Mouse (Mus musculus) lung, postnatal 0 days (tissue): Measurements from ENCODE around the gene Mdga1. TPM values are rescaled to one million over a fixed set of nuclear protein-coding genes. Genes with fewer than 3 reads are reported as not detected.
A peak's percentile ranks its signal among the peaks of the same experiment; 100 is the strongest.

Experiments used
- ATAC-seq: fragments of 200-750 bp; cut with Nextera tagmentation; 2 replicates; pipeline ENCODE4 v1.8.0; 2017; ENCODE audit warnings: moderate library complexity
- DNase-seq: peaks from one replicate; pipeline ENCODE4 v3.0.0-alpha.2; 2016; ENCODE audit warnings: low spot score
- H3K27ac ChIP-seq: fragments of 300-500 bp; sonication (generic); 2 replicates; pipeline ENCODE4 v1.5.1; 2014; ENCODE audit warnings: antibody characterized with exemption, mild to moderate bottlenecking, low read length, mixed read lengths
- H3K27me3 ChIP-seq: fragments of 300-500 bp; sonication (generic); replicated peaks from 2 replicates; pipeline ENCODE4 v1.6.1; 2014; ENCODE audit warnings: low read length, mixed read lengths; ENCODE audit not compliant: insufficient read depth
- H3K36me3 ChIP-seq: fragments of 300-500 bp; sonication (generic); 2 replicates; pipeline ENCODE4 v1.6.1; 2014; ENCODE audit warnings: low read length, mixed read lengths; ENCODE audit not compliant: insufficient read depth
- H3K4me1 ChIP-seq: fragments of 300-500 bp; sonication (generic); 2 replicates; pipeline ENCODE4 v1.6.1; 2014; ENCODE audit warnings: antibody characterized with exemption, low read depth, low read length, mixed read lengths; ENCODE audit not compliant: insufficient read depth
- H3K4me2 ChIP-seq: fragments of 300-500 bp; sonication (generic); replicated peaks from 2 replicates; pipeline ENCODE4 v1.6.1; 2014; ENCODE audit warnings: low read depth, mild to moderate bottlenecking, low read length, moderate library complexity, mixed read lengths
- H3K4me3 ChIP-seq: fragments of 300-500 bp; sonication (generic); 2 replicates; pipeline ENCODE4 v1.5.1; 2014; ENCODE audit warnings: low read depth, low read length
- H3K9ac ChIP-seq: fragments of 300-500 bp; sonication (generic); replicated peaks from 2 replicates; pipeline ENCODE4 v1.6.1; 2014; ENCODE audit warnings: low read depth, mild to moderate bottlenecking
- H3K9me3 ChIP-seq: fragments of 300-500 bp; sonication (generic); 2 replicates; pipeline ENCODE4 v1.6.1; 2016; ENCODE audit warnings: low read length, mixed read lengths
- CTCF ChIP-seq: IDR thresholded peaks from 2 replicates; pipeline ENCODE4 v1.5.1; 2016; ENCODE audit warnings: antibody characterized with exemption, mild to moderate bottlenecking
- EP300 ChIP-seq: IDR thresholded peaks from 2 replicates; pipeline ENCODE4 v1.6.1; 2016; ENCODE audit warnings: antibody characterized with exemption, mild to moderate bottlenecking, control low read depth
- WGBS: fragments of 180-500 bp; shearing (Covaris S2); extraction: QIAGEN DNeasy Blood & Tissue Kit; methylation state at CpG from one replicate; pipeline ENCODE4 v1.1.7; 2014; 5-methylcytosine and 5-hydroxymethylcytosine counted together
- polyA plus RNA-seq: library from polyadenylated mRNA; unstranded; fragments of >200 nt; fragmentation: Nextera tagmentation; extraction: Ambion mirVana; gene quantifications from 2 replicates; pipeline ENCODE4 v1.2.1, GENCODE M21; 2015

Mdga1 gene
- polyA plus RNA-seq, 1 experiment from 2014 or later = 3.2 TPM

DNA sequence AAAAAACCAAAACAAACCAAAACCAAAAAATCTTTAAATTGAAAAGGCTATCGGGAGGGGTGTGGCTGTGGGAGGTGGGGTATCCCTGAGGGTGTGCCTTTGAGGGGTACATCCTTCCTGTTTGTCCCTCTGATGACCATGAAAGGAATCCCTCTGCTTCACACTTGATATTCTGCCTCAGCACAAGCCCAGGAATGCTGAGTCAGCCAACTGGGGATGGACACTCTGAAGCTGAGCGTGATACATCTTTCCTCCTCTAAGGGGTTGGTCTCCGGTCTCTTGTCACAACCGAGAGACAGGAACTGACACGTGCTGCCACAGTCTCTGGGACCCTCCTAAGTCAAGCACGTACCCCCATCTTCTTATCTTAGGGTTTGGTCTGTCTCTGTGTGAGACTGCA is 37.1 kb downstream of the Mdga1 start:
- Histone ChIP-seq H3K4me3 (no peak overlapping the region), H3K4me2 (no peak overlapping the region), H3K9me3 (no peaks in the 10 kb centered on the region), H3K4me1 (no peaks in the 10 kb centered on the region), H3K36me3 (no peaks in the 10 kb centered on the region), H3K27me3 (no peaks in the 10 kb centered on the region), H3K9ac (no peak overlapping the region), H3K27ac (no peak overlapping the region)
- ATAC-seq (no peak), DNase-seq (no peak)
- no peak for TF ChIP-seq EP300
- TF ChIP-seq CTCF = no peak
- 82% methylated on average over 6 of the region's 6 CpGs for WGBS

DNA sequence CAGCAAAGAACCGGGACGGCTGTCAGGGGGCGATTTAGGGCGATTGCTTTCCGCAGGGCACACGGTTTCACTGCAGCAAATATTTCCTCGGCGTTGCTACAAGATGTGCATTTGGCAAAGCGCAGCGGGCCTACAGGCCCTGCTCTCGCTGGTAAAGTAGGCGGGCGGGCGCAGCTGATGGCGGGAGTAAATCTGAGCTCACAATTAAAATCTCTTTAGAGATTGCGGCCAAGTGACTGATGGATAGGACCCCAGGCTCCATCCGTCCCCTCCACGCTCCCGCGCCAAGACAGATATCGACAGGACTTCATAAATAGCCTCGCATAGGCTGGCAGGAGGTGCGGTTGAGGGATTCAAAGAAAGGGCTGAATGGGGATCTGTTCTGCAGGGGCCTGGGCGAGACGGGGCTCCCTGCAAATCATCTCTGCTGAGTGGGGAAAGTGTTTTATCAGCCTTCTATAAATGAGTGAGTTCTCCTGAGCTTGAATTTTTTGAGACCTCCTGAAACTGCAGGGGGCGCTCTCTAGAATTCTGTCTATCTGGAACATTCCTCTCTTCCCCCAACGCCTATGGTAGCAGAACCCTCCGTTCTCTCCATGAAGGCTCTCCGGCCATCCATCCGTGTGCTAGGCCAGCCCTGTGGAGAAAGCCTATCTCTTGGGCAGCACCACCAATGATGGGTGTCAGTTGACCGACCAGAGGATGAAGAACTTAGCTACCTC is 38.5 kb downstream of the Mdga1 start:
- TF ChIP-seq EP300 (no peak), CTCF (no peak)

DNA sequence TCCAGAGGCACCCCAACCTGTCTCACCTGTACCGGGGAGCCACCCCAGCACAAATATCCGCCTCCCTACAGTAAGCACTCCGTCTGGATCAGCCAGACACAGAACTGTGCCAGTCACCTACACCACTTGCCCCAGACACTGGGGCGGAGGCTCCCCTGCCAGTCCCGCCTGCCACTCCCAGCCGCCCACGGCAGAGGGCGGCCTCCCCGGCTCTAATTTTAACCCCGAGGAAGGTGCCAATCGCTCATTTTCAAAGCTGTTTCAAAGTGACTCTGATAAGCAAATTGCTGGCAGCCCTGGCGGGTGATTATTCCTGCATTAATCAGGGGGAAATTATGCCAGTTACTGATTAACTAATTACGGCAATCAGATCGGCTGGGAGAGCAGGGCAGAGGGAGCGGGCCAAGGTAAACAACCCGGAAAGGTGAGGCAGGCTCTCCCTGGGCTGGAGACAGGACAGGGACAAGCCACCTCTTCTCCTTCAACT is 41.1 kb downstream of the Mdga1 start:
- no peaks in the 10 kb centered on the region for H3K27me3 ChIP-seq
- H3K36me3 ChIP-seq = no peaks in the 10 kb centered on the region
- ATAC-seq (peak; percentile 55; the same call in 1 of the 2 replicates), DNase-seq (peak; percentile 34)
- no peaks in the 10 kb centered on the region for H3K9me3 ChIP-seq
- H3K4me3 ChIP-seq = no peak overlapping the region
- H3K27ac ChIP-seq = no peak overlapping the region
- no peaks in the 10 kb centered on the region for H3K4me1 ChIP-seq
- no peak for TF ChIP-seq EP300
- TF ChIP-seq CTCF = peak; percentile 47
- H3K9ac ChIP-seq = no peak overlapping the region
- WGBS = 16% methylated on average over 16 of the region's 16 CpGs
- H3K4me2 ChIP-seq = peak overlapping the region; percentile 37

More for the DNA sequence above, 38.5 kb downstream of the Mdga1 start:
- Histone ChIP-seq H3K27ac (no peak overlapping the region), H3K27me3 (no peaks in the 10 kb centered on the region), H3K4me2 (no peak overlapping the region), H3K4me1 (no peaks in the 10 kb centered on the region), H3K9ac (no peak overlapping the region), H3K4me3 (no peak overlapping the region), H3K36me3 (no peaks in the 10 kb centered on the region), H3K9me3 (no peaks in the 10 kb centered on the region)
- DNase-seq (no peak), ATAC-seq (no peak)
- WGBS = 82% methylated on average over 31 of the region's 31 CpGs

DNA sequence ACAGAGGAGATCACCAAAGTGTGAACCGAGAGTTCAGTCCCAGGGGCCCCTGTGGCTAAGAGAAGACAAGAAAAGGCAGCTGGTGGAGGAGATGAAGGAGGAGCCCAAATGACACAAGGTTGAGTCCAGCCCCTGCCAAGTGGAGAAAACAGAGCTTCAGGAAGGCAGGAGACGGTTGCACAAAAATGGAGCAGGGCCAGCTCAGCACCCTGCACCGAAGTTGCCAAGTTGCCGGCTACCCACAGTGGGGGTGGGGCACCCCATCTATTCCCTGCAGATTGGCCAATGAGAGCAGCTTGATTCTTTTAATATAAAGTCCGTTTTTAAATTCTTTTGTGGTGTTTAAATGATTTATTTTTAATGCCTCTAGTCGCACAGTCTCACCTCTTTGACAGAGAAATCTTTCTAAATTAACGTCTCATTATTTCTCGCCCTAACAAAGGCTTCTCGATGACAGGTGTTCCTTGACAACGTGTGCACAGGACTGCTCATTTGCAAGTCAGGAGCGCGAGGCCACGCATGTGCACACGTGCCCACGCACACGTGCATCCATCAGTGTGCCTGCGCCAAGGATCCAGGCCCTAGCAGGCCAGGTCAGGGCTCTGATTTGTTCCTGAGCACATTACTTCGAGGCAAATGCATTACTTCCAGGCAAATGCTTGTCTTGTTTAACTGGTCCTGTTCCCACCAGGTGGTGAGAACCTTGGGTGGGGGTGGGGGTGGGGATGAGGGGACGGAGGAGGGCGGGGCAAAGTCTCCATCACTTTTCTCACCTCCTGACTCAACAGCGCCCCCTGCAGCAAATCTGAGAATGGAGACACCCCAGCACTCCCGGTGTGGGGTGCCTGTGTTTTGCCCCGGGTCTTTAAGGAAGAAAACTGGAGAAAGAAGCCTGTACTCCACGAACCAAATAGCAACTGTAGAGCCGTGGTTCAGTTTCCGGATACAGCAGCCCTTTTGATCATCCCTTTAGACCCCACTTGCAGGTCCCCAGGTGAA is 44.0 kb downstream of the Mdga1 start:
- Histone ChIP-seq H3K27ac (no peak overlapping the region), H3K4me1 (no peaks in the 10 kb centered on the region), H3K27me3 (no peaks in the 10 kb centered on the region), H3K4me2 (no peak overlapping the region), H3K9ac (no peak overlapping the region), H3K9me3 (no peaks in the 10 kb centered on the region), H3K4me3 (no peak overlapping the region), H3K36me3 (no peaks in the 10 kb centered on the region)
- 57% methylated on average over 26 of the region's 26 CpGs for WGBS
- ATAC-seq (no peak), DNase-seq (no peak)
- TF ChIP-seq CTCF (no peak), EP300 (no peak)

DNA sequence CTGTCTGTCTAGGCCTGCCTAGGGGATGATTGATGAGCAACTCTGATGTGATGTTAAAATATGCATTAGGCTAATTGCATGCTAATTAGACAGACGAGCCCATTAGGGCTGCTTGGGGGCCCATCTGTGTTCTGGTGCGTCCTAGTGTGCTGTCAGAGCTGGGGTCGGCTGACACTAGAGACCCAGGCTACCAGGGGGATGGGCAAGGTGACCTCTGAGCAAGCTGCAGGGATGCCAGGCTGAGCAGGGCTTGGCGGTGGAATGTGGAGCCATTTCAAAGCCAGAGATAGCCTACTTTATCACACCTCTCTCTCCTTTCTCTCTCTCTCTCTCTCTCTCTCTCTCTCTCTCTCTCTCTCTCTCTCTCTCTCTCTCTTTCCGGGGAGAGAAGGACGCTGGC is 49.8 kb downstream of the Mdga1 start:
- no peak overlapping the region for H3K4me3 ChIP-seq
- TF ChIP-seq EP300 (no peak), CTCF (no peak)
- H3K36me3 ChIP-seq = no peaks in the 10 kb centered on the region
- H3K4me2 ChIP-seq = no peak overlapping the region
- no peak overlapping the region for H3K27ac ChIP-seq
- WGBS = 64% methylated on average over 5 of the region's 6 CpGs
- DNase-seq = no peak
- no peaks in the 10 kb centered on the region for H3K27me3 ChIP-seq
- no peak for ATAC-seq
- no peak overlapping the region for H3K9ac ChIP-seq
- no peaks in the 10 kb centered on the region for H3K4me1 ChIP-seq
- no peaks in the 10 kb centered on the region for H3K9me3 ChIP-seq

DNA sequence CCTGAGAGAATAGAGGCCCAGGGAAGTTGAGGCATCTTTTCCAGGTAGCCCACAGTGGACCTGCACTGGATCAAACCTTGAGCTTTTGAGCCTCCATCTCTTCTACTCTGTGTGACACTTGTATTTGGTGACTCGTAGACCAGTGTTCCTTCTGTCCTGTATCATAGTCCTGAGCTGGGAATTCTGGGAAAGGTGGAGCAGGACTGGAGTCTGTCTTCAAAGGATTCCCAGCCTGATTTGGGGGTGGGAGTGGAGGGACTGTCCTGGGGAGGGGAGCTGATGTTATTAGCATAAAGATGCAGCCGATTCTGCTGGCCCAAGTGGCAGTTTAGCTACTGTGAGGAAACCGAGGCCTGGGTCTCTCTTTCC is 50.4 kb downstream of the Mdga1 start:
- TF ChIP-seq EP300 (no peak), CTCF (no peak)
- no peaks in the 10 kb centered on the region for H3K27me3 ChIP-seq
- no peak overlapping the region for H3K4me3 ChIP-seq
- H3K4me1 ChIP-seq = no peaks in the 10 kb centered on the region
- no peak for ATAC-seq
- H3K9me3 ChIP-seq = no peaks in the 10 kb centered on the region
- H3K4me2 ChIP-seq = no peak overlapping the region
- no peak overlapping the region for H3K9ac ChIP-seq
- DNase-seq = no peak
- 70% methylated on average over 3 of the region's 3 CpGs for WGBS
- H3K36me3 ChIP-seq = no peaks in the 10 kb centered on the region
- H3K27ac ChIP-seq = no peak overlapping the region
